Mouse (Mus musculus) lung, embryonic 14.5 days (tissue): ENCODE measurements around the gene Odf2. TPM values are rescaled to one million over a fixed set of nuclear protein-coding genes. Genes with fewer than 3 reads are reported as not detected.
"Not testable (repeated sequence)": the region's sequence is repeated elsewhere in the genome, so short reads cannot be mapped to it uniquely, and the experiment has no call there.

Source experiments
- ATAC-seq: fragments of 200-750 bp; cut with Nextera tagmentation; 2 replicates; pipeline ENCODE4 v1.8.0; 2017; ENCODE audit warnings: mild to moderate bottlenecking, moderate TSS enrichment, moderate library complexity; ENCODE audit not compliant: insufficient read depth
- DNase-seq: peaks from one replicate; pipeline ENCODE4 v3.0.0-alpha.2; 2015
- H3K27ac ChIP-seq: fragments of 300-500 bp; sonication (generic); 2 replicates; pipeline ENCODE4 v1.5.1; 2014; ENCODE audit warnings: low read depth, mild to moderate bottlenecking, moderate library complexity
- H3K27me3 ChIP-seq: fragments of 300-500 bp; sonication (generic); 2 replicates; pipeline ENCODE4 v1.6.1; 2014; ENCODE audit warnings: low read length, control low read depth; ENCODE audit not compliant: insufficient read depth
- H3K36me3 ChIP-seq: fragments of 300-500 bp; sonication (generic); 2 replicates; pipeline ENCODE4 v1.6.1; 2014; ENCODE audit warnings: control low read depth; ENCODE audit not compliant: insufficient read depth
- H3K4me1 ChIP-seq: fragments of 300-500 bp; sonication (generic); 2 replicates; pipeline ENCODE4 v1.6.1; 2014; ENCODE audit warnings: antibody characterized with exemption, control low read depth; ENCODE audit not compliant: insufficient read depth
- H3K4me2 ChIP-seq: fragments of 300-500 bp; sonication (generic); 2 replicates; pipeline ENCODE4 v1.6.1; 2014; ENCODE audit warnings: mild to moderate bottlenecking
- H3K4me3 ChIP-seq: fragments of 300-500 bp; sonication (generic); 2 replicates; pipeline ENCODE4 v1.5.1; 2014; ENCODE audit warnings: low read depth, low read length
- H3K9ac ChIP-seq: fragments of 300-500 bp; sonication (generic); 2 replicates; pipeline ENCODE4 v1.6.1; 2014
- H3K9me3 ChIP-seq: fragments of 300-500 bp; sonication (generic); 2 replicates; pipeline ENCODE4 v1.6.1; 2016; ENCODE audit warnings: low read depth, low read length, control low read depth
- CTCF ChIP-seq: IDR thresholded peaks from 2 replicates; pipeline ENCODE4 v1.5.1; 2016; ENCODE audit warnings: antibody characterized with exemption, low read depth
- WGBS: fragments of 180-500 bp; shearing (Covaris S2); extraction: QIAGEN DNeasy Blood & Tissue Kit; methylation state at CpG from one replicate; pipeline ENCODE4 v1.1.7; 2014; 5-methylcytosine and 5-hydroxymethylcytosine counted together
- polyA plus RNA-seq: library from polyadenylated mRNA; unstranded; fragments of >200 nt; fragmentation: Nextera tagmentation; extraction: Ambion mirVana; gene quantifications from 2 replicates; pipeline ENCODE4 v1.2.1, GENCODE M21; 2014

Odf2 gene
- polyA plus RNA-seq, 1 experiment from 2014 or later, result 73.1 TPM

DNA sequence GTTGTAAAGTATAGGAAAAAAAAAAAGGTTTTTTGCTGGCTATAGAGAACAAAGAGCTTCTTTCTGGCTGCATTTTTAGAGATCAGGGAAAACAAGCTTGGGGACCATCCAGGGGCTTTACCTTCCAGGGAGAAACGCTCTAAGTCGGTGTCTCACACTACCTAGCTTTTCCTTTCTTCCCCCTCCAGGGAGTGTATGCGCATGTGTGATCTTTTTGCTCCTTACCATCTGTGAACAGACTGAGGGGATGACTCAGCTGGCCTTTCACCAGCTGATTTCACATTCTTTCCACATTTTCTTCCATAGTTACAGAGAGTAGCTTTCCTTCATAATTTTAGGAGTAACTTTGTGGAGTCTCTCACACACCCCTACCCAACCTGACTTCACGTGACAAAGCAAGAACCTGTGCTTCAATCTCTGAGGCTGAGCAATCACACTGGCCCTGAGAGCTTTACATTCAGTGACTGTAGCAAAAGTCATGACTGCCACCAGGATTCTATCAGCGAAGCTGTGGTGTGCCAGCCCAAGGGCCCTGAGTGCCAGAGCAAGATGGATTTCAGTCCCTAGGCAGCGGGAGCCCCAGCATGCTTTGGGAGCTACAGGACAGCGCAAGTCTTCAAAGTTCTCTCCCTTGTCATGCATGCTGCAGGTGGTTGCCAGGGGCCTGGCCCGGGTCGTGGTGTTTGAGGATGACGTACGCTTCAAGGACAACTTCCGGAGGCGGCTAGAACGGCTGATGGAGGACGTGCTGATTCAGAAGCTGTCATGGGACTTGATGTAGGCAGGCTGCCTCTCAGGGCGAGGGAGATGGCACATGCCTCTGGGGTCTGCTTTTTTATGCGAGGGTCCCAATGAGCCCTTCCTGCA, 8.8 kb upstream of the Odf2 start:
- Histone ChIP-seq H3K4me1 (no peaks in the 10 kb centered on the region), H3K36me3 (peaks cover 5% of the 10 kb centered on the region; the same call in 1 of the 2 replicates), H3K9me3 (no peaks in the 10 kb centered on the region), H3K4me2 (no peak overlapping the region), H3K9ac (peak overlapping the region; percentile 13; the same call in 1 of the 2 replicates), H3K27ac (no peak overlapping the region), H3K27me3 (no peaks in the 10 kb centered on the region), H3K4me3 (no peak overlapping the region)
- ATAC-seq (no peak), DNase-seq (no peak)
- TF ChIP-seq CTCF, result no peak
- WGBS, result 57% methylated on average over 17 of the region's 17 CpGs

DNA sequence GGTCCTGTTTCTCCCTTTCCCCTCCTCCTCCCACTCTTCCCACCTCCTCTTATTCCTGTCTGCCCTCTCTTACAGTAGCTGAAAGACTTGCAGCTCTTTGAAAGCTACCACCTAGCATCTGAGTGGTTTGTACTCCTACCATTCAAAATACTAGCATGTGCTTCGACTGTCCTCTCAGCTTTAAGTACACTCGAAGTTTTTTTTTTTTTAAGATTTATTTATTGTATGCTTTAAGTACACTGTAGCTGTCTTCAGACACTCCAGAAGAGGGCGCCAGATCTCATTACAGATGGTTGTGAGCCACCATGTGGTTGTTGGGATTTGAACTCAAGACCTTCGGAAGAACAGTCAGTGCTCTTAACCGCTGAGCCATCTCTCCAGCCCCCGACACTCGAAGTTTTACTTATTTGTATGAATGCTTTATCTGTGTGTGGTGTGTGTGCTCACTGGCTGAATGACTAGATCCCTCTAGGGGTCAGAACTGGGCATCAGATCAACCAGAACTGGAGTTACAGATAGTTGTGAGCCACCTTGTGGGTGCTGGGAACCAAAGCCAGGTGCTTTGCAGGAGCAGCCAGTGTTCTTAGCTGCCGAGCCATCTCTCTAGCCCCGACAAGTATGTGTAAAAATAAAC, 2.2 kb upstream of the Odf2 start:
- H3K9me3 ChIP-seq, H3K27ac ChIP-seq, DNase-seq, H3K4me3 ChIP-seq, H3K9ac ChIP-seq, H3K4me1 ChIP-seq, ATAC-seq, H3K27me3 ChIP-seq, H3K4me2 ChIP-seq, H3K36me3 ChIP-seq: not testable (repeated sequence)
- 77% methylated on average over 9 of the region's 9 CpGs for WGBS

DNA sequence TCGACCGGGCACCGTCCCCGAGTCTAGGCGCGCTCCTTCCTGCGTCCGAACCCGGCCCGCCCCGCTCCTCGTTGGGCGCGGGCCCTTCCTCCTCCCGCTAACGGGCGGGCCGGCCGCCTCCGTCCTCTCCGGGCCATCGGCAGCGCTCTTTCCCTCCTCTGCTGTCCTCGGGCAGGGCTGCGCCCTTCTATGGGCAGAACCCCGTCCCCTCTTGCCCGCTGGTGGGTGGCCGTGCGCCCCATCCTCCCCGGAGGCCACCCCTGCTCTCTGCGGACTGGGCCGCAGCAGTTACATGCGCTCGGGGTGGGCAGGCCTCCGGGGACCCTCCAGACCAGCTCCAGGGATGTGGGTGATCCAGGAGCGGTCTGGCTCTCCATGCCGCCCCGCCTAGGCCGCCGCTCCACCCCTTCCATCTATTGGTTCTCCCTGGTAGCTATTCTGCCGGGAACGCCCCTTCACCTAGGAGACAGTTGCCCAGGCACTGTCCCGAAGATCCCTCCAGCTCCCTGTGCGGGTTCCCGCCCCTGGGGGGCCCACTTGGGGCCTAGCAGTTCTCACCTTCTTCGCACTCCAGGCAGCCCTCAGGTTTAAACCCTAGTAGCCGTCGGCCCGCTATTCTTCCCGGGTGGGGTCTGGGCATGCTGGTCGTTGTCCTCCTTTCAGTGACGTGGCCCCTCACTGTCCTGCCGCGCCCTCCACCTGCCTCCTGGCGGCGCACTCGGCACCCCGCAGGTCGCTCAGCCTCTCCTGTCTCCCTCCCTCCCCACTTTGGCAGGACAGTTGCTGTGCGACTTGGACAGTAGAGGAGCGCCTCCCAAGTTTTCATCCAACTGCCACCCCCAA, 1.2 kb downstream of the Odf2 start:
- DNase-seq (peak; percentile 91), ATAC-seq (peak; percentile 95)
- Histone ChIP-seq H3K27me3 (no peaks in the 10 kb centered on the region), H3K27ac (peak overlapping the region; percentile 91), H3K4me3 (peak overlapping the region; percentile 100), H3K4me1 (peaks cover 7% of the 10 kb centered on the region; the same call in 1 of the 2 replicates), H3K36me3 (peaks cover 38% of the 10 kb centered on the region), H3K4me2 (peak overlapping the region; percentile 95), H3K9me3 (no peaks in the 10 kb centered on the region), H3K9ac (peak overlapping the region; percentile 94)
- TF ChIP-seq CTCF, result peak; percentile 68
- WGBS, result under 1% methylated on average over 61 of the region's 61 CpGs

DNA sequence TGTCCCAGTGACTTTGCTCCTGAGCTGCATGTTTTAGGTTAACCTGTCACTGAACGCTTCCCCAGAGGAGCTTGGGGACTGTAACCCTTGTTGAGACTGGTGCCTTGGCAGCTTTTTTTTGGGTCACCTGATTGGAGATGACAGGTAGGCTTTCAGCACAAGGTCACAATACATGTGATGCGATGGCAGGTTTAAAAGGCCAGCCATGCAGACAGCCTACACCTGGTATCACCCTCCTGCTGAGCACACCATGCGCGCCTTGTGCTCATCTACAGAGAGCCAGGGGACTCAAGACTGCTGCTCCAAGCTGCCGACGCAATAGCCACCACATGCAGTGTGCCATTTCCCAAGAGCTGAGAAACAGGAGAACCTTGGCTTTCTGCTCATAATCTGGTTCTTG, 2.8 kb downstream of the Odf2 start:
- H3K9ac ChIP-seq, result no peak overlapping the region
- no peak overlapping the region for H3K4me2 ChIP-seq
- ATAC-seq (no peak), DNase-seq (no peak)
- H3K9me3 ChIP-seq, result no peaks in the 10 kb centered on the region
- TF ChIP-seq CTCF, result no peak
- no peaks in the 10 kb centered on the region for H3K27me3 ChIP-seq
- 92% methylated on average over 6 of the region's 6 CpGs for WGBS
- no peak overlapping the region for H3K27ac ChIP-seq
- peaks cover 52% of the 10 kb centered on the region for H3K36me3 ChIP-seq
- peaks cover 7% of the 10 kb centered on the region; the same call in 1 of the 2 replicates for H3K4me1 ChIP-seq
- no peak overlapping the region for H3K4me3 ChIP-seq

DNA sequence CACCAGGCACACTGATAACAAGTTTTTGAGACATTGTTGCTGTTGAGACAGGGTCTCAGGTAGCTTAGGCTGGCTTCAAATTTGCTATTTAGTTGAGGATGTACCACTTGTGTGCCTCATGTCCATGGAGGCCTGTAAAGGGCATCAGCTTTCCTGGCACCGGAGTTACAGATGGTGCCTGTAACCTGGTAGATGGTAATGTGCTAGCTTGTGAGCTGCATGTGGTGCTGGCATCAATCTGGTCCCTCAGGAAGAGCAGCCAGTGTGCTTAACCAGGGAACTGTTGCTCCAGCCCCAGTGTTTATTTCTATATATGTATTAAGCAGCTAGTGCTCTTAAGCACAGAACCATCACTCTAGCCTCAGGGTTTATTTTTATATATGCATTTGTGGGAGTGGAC, 7.0 kb downstream of the Odf2 start:
- Histone ChIP-seq H3K4me2 (no peak overlapping the region), H3K36me3 (peaks cover 95% of the 10 kb centered on the region), H3K9me3 (no peaks in the 10 kb centered on the region), H3K4me1 (no peaks in the 10 kb centered on the region), H3K27me3 (no peaks in the 10 kb centered on the region), H3K9ac (no peak overlapping the region), H3K4me3 (no peak overlapping the region), H3K27ac (no peak overlapping the region)
- DNase-seq, result no peak
- no peak for ATAC-seq
- no peak for TF ChIP-seq CTCF
- WGBS, result 94% methylated on average over 1 of the region's 1 CpGs

DNA sequence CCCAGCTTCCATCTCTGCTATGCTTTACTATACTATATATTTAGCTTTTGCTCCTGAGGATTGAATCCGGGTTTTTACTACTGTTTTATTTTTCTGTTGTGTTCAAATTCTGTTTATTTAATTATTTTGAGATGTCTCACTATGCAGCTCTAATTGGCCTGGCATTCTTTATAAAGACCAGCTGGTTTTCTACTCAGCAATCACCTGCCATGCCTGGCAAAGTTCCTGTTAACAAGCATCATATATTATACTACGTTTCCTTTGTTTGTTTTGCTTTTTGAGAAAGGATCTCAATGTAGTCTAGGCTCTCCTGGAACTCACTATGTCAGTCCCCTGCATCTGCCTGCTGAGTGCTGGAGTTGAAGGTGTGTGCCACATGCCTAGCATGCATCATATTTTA, 8.3 kb downstream of the Odf2 start:
- Histone ChIP-seq H3K36me3 (peaks cover 98% of the 10 kb centered on the region), H3K4me3 (no peak overlapping the region), H3K4me1 (no peaks in the 10 kb centered on the region), H3K4me2 (no peak overlapping the region), H3K27ac (no peak overlapping the region), H3K27me3 (no peaks in the 10 kb centered on the region), H3K9me3 (no peaks in the 10 kb centered on the region), H3K9ac (no peak overlapping the region)
- 83% methylated on average over 2 of the region's 2 CpGs for WGBS
- DNase-seq (no peak), ATAC-seq (no peak)
- no peak for TF ChIP-seq CTCF

DNA sequence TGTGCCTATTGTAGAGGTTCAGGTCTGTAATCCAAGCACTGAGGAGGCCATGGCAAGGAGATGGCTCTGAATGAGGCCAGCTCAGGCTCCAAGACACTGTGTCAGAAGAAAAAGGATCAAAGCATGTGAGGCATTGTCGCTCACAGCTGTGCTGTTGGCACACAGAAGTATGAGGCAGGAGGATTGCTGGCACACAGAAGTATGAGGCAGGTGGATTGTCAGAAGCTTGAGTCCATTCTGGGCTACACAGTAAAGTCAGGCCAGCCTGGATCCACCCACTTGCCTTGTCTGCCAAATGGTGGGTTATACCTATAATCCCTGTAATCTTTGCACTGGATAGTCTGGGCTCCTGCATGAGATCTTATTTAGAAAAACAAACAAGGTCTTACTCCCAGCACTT, 9.1 kb downstream of the Odf2 start:
- peaks cover 98% of the 10 kb centered on the region for H3K36me3 ChIP-seq
- H3K27me3 ChIP-seq, result no peaks in the 10 kb centered on the region
- no peak overlapping the region for H3K27ac ChIP-seq
- no peaks in the 10 kb centered on the region for H3K4me1 ChIP-seq
- no peak overlapping the region for H3K4me2 ChIP-seq
- H3K9me3 ChIP-seq, result no peaks in the 10 kb centered on the region
- no peak for TF ChIP-seq CTCF
- no peak overlapping the region for H3K9ac ChIP-seq
- 91% methylated on average over 1 of the region's 1 CpGs for WGBS
- H3K4me3 ChIP-seq, result no peak overlapping the region
- ATAC-seq (no peak), DNase-seq (no peak)
